Mouse (Mus musculus) forebrain, embryonic 12.5 days (tissue): ENCODE data around the gene Nacc2. TPM values are rescaled to one million over a fixed set of nuclear protein-coding genes. Genes with fewer than 3 reads are reported as not detected.
A peak's percentile ranks its signal among the peaks of the same experiment; 100 is the strongest.

Experiments
- ATAC-seq: fragments of 200-750 bp; cut with Nextera tagmentation; 2 replicates; pipeline ENCODE4 v1.8.0; 2017; ENCODE audit warnings: moderate TSS enrichment; ENCODE audit not compliant: low FRiP score
- H3K27ac ChIP-seq: fragments of 300-500 bp; sonication (generic); 2 replicates; pipeline ENCODE4 v1.5.1; 2016; ENCODE audit warnings: mild to moderate bottlenecking
- H3K27me3 ChIP-seq: fragments of 300-500 bp; sonication (generic); 2 replicates; pipeline ENCODE4 v1.6.1; 2016; ENCODE audit warnings: mild to moderate bottlenecking
- H3K36me3 ChIP-seq: fragments of 300-500 bp; sonication (generic); replicated peaks from 2 replicates; pipeline ENCODE4 v1.6.1; 2016; ENCODE audit warnings: mild to moderate bottlenecking
- H3K4me1 ChIP-seq: fragments of 300-500 bp; sonication (generic); 2 replicates; pipeline ENCODE4 v1.6.1; 2016
- H3K4me2 ChIP-seq: fragments of 300-500 bp; sonication (generic); 2 replicates; pipeline ENCODE4 v1.6.1; 2016; ENCODE audit warnings: mild to moderate bottlenecking, moderate library complexity
- H3K4me3 ChIP-seq: fragments of 300-500 bp; sonication (generic); replicated peaks from 2 replicates; pipeline ENCODE4 v1.5.1; 2016; ENCODE audit warnings: mild to moderate bottlenecking
- H3K9ac ChIP-seq: fragments of 300-500 bp; sonication (generic); 2 replicates; pipeline ENCODE4 v1.6.1; 2016; ENCODE audit warnings: mild to moderate bottlenecking
- H3K9me3 ChIP-seq: fragments of 300-500 bp; sonication (generic); 2 replicates; pipeline ENCODE4 v1.6.1; 2016
- WGBS: fragments of 180-500 bp; shearing (Covaris S2); methylation state at CpG from one replicate; pipeline ENCODE4 v1.1.7; 2016; 5-methylcytosine and 5-hydroxymethylcytosine counted together
- polyA plus RNA-seq: library from polyadenylated mRNA; unstranded; fragments of >200 nt; fragmentation: Nextera tagmentation; extraction: Ambion mirVana; gene quantifications from 2 replicates; pipeline ENCODE4 v1.2.1, GENCODE M21; 2016

Gene Nacc2
- polyA plus RNA-seq, 1 experiment from 2014 or later, result 8.4 TPM

DNA sequence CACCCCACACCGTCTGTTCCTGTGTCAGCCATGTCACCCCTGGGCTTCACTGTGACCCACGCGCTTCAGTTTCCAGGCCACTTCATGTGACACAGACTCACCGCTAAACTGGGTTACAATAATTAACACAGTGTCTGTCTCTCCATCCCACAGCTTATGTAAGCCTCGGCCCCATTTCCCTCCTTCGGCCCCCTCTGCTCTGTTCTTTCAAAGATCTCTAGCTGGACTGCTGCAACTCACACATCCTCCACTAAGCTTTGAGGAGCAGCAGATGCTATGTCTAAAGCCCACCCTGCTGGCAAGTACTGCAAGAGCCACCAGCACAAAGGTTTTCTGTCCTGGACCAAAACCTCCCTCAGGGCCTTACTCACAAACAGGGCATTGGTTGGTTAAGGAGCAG, 7.8 kb downstream of the Nacc2 start:
- H3K27ac ChIP-seq, result no peak overlapping the region
- no peaks in the 10 kb centered on the region for H3K9me3 ChIP-seq
- no peak overlapping the region for H3K4me3 ChIP-seq
- H3K4me1 ChIP-seq, result peaks cover 3% of the 10 kb centered on the region; the same call in 1 of the 2 replicates
- H3K9ac ChIP-seq, result no peak overlapping the region
- H3K27me3 ChIP-seq, result peaks cover 40% of the 10 kb centered on the region
- no peak overlapping the region for H3K4me2 ChIP-seq
- no peak for ATAC-seq
- no peaks in the 10 kb centered on the region for H3K36me3 ChIP-seq
- WGBS, result 79% methylated on average over 6 of the region's 6 CpGs

DNA sequence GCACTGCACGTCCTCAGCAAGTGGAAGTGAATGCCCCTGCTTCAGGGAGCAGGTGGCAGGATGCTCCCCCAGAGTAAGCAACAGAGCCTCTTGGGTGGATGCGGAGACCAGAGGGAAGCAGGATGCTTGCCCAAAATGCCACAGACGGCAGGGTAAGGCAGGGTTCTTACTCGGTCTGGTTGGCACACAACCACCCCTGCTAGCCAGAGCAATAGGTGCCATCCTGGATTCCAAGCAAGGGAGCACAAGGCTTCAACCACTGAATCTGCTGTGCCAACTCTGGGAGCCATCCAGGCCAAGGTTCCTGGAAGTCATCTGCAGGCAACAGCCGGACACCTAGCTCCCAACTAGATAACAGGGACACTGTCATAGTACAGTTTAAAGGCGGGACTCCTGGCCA, 14.8 kb downstream of the Nacc2 start:
- no peak for ATAC-seq
- no peak overlapping the region for H3K9ac ChIP-seq
- no peak overlapping the region for H3K4me2 ChIP-seq
- no peaks in the 10 kb centered on the region for H3K9me3 ChIP-seq
- H3K36me3 ChIP-seq, result no peaks in the 10 kb centered on the region
- no peak overlapping the region for H3K27ac ChIP-seq
- WGBS, result 82% methylated on average over 6 of the region's 6 CpGs
- H3K27me3 ChIP-seq, result 0 out of 2 replicates have a peak, but pooled peaks cover 6% of the 10 kb centered on the region
- H3K4me3 ChIP-seq, result no peak overlapping the region
- H3K4me1 ChIP-seq, result no peaks in the 10 kb centered on the region

DNA sequence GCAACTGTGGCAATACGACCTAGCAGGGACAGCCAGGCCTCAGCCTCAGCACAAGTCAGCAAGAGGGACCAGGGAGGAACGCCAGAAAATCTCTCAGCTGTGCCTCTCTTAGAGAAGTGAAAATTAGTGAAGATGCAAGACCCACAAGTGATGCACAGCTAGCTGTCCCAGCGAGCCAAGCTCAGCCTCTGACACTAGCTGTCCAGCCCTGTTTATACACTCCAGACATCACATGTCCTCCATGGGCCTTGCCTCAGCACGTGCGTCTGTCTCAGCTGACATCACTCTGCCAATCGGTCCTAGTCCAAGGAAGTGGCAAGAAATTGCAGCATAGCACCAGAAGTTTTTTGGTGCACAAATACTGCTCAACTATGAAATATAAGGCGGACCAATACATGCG, 16.0 kb downstream of the Nacc2 start:
- H3K4me2 ChIP-seq, result no peak overlapping the region
- no peak overlapping the region for H3K4me3 ChIP-seq
- no peaks in the 10 kb centered on the region for H3K9me3 ChIP-seq
- H3K9ac ChIP-seq, result no peak overlapping the region
- no peaks in the 10 kb centered on the region for H3K27me3 ChIP-seq
- no peaks in the 10 kb centered on the region for H3K4me1 ChIP-seq
- H3K36me3 ChIP-seq, result no peaks in the 10 kb centered on the region
- WGBS, result 86% methylated on average over 8 of the region's 8 CpGs
- H3K27ac ChIP-seq, result no peak overlapping the region
- ATAC-seq, result no peak

DNA sequence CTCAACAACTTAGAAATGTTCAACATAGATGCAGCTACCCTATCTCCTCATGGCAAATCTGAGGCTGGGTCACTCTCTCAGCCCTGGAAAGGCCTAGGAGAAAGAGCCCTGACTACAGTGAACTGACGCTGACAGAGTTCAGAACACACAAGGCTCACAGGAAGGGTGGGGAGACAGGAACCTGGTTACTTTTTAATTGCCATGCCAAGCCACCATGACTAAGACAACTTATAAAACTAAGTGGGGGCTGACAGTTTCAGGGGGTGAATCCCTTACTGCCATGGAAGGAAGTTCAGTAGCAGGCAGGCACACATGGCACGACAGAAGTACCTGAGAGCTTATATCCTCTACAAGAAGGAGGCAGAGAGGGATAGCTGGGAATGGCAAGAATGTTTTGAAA, 16.8 kb downstream of the Nacc2 start:
- WGBS, result 92% methylated on average over 2 of the region's 2 CpGs
- no peak overlapping the region for H3K27ac ChIP-seq

DNA sequence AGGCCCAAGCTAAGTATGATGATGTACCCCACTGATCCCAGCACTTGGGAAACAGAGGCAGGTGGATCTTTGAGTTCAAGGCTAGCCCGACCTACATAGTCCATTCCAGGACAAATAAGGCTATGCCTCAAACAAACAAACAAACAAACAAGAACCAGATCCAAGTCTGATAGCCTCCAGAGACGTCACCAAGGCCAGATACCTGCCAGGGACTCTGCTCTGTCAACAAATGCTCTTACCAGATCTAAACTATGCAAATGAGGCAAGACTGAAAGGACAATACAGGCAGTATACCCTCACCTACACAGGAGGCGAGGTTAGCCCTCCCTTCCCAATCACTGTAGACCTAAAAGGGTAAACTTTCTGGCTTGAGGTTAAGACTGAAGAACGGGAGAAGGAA, 22.7 kb downstream of the Nacc2 start:
- Histone ChIP-seq H3K27ac (no peak overlapping the region), H3K4me3 (no peak overlapping the region), H3K4me1 (peaks cover 6% of the 10 kb centered on the region), H3K4me2 (no peak overlapping the region), H3K27me3 (no peaks in the 10 kb centered on the region), H3K9me3 (no peaks in the 10 kb centered on the region), H3K9ac (no peak overlapping the region), H3K36me3 (no peaks in the 10 kb centered on the region)
- ATAC-seq, result no peak
- WGBS, result 78% methylated on average over 4 of the region's 4 CpGs

More for the DNA sequence above, 16.8 kb downstream of the Nacc2 start:
- Histone ChIP-seq H3K36me3 (no peaks in the 10 kb centered on the region), H3K4me1 (no peaks in the 10 kb centered on the region), H3K9me3 (no peaks in the 10 kb centered on the region), H3K9ac (no peak overlapping the region), H3K4me3 (no peak overlapping the region), H3K4me2 (no peak overlapping the region), H3K27me3 (no peaks in the 10 kb centered on the region)
- no peak for ATAC-seq

DNA sequence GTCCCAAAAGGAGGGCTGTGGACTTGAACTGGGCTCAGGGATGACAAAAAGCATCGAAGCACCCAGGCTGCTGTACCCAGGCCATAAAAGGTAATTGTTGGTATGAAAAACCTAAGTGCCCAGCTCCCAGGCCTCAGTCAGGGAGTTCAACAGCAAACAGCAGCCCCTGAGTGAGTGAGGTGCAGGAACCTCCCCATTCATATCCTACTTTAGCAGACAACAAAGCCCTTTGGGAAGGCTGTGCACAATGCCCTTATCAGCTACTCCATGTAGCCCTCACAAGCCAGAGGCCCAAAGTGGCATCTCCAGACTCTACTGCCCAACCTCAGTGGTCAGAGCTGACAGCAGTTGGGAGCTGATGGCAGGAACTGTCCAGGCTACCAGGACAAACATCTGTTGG, 23.2 kb downstream of the Nacc2 start:
- Histone ChIP-seq H3K27ac (no peak overlapping the region), H3K4me2 (no peak overlapping the region), H3K9ac (no peak overlapping the region), H3K36me3 (no peaks in the 10 kb centered on the region), H3K9me3 (no peaks in the 10 kb centered on the region), H3K4me1 (peaks cover 6% of the 10 kb centered on the region), H3K27me3 (no peaks in the 10 kb centered on the region), H3K4me3 (no peak overlapping the region)
- no peak for ATAC-seq
- 96% methylated on average over 1 of the region's 1 CpGs for WGBS

DNA sequence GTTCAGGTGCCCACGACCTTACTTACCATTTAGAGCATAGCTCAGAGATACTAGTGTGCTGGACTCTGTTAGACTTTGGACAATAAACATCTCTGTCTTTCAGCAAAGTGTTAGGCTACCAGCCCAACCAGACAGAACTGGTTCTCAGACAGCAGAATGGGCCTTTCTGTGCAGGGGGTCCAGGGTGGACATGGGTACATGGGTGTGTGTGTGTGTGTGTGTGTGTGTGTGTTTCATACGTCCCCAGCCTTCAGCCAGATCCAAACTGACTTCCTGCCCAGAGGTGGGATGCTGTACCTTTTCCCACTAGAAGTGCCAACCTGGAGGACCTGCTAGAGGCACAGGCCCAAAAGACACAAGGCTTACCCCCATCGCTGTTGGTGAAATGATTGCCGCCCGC, 23.8 kb downstream of the Nacc2 start:
- H3K36me3 ChIP-seq, result no peaks in the 10 kb centered on the region
- H3K27me3 ChIP-seq, result no peaks in the 10 kb centered on the region
- no peak overlapping the region for H3K27ac ChIP-seq
- H3K4me1 ChIP-seq, result peaks cover 6% of the 10 kb centered on the region
- no peaks in the 10 kb centered on the region for H3K9me3 ChIP-seq
- H3K9ac ChIP-seq, result no peak overlapping the region
- H3K4me2 ChIP-seq, result no peak overlapping the region
- no peak overlapping the region for H3K4me3 ChIP-seq
- 91% methylated on average over 5 of the region's 5 CpGs for WGBS
- no peak for ATAC-seq

DNA sequence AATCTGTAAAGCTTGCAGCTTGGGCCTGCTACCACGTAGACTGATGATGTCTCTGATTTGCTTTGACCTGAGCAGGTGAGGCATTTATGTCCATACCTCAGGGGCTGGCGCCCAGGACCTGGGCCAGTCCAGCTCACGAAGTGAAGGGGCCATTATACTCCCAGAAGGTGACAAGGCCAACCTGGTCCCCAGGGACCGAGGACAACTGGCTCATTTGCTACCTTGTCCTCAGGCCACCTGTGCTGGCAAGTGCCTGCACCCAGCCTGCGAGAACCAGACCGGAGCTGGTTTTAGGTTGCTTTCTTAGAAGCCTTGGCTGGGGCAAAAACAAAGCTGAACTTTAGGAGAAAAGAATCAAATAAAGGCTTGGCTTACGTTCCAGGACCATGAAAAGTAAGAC, 29.1 kb downstream of the Nacc2 start:
- peaks cover 29% of the 10 kb centered on the region for H3K4me1 ChIP-seq
- H3K27ac ChIP-seq, result no peak overlapping the region
- peaks cover 6% of the 10 kb centered on the region for H3K36me3 ChIP-seq
- ATAC-seq, result no peak
- H3K4me3 ChIP-seq, result no peak overlapping the region
- WGBS, result 84% methylated on average over 7 of the region's 7 CpGs
- H3K27me3 ChIP-seq, result peaks cover 18% of the 10 kb centered on the region
- H3K9ac ChIP-seq, result no peak overlapping the region
- H3K4me2 ChIP-seq, result no peak overlapping the region
- no peaks in the 10 kb centered on the region for H3K9me3 ChIP-seq

DNA sequence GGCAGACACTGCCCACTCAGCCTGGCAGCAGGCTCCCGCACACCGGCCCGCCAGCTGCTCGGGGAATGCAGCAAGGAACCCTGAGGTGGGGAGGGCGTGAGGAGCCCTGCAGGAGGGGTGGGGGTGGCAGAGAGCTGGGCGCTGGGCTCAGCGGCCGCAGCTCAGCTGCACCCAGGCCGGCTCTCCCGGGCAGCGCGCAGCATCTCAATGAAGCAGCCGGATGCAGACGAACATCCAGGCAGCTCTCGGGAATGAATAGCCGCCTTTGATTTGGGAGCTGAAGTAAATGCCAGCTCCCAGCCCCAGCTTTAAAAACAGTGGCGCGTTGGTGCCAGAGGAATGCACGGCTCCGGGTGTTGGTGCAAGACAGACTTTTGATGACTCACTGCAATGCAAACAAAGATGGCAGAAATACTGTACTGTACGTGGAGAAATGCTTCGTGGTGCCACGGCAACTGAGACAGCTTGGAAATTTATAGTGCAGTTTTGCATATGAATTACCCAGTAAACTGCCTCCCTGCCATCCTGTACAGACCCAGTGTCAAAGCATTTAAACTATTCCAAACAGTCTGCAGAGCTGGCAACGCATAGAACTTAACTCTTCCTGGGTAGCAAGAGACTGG, 31.1 kb downstream of the Nacc2 start:
- peak; percentile 87 for ATAC-seq
- Histone ChIP-seq H3K27me3 (peaks cover 18% of the 10 kb centered on the region), H3K4me2 (peak overlapping the region; percentile 96), H3K9me3 (no peaks in the 10 kb centered on the region), H3K36me3 (peaks cover 6% of the 10 kb centered on the region), H3K4me1 (peaks cover 23% of the 10 kb centered on the region), H3K4me3 (peak overlapping the region; percentile 77), H3K9ac (peak overlapping the region; percentile 86), H3K27ac (peak overlapping the region; percentile 84)
- under 1% methylated on average over 24 of the region's 24 CpGs for WGBS

DNA sequence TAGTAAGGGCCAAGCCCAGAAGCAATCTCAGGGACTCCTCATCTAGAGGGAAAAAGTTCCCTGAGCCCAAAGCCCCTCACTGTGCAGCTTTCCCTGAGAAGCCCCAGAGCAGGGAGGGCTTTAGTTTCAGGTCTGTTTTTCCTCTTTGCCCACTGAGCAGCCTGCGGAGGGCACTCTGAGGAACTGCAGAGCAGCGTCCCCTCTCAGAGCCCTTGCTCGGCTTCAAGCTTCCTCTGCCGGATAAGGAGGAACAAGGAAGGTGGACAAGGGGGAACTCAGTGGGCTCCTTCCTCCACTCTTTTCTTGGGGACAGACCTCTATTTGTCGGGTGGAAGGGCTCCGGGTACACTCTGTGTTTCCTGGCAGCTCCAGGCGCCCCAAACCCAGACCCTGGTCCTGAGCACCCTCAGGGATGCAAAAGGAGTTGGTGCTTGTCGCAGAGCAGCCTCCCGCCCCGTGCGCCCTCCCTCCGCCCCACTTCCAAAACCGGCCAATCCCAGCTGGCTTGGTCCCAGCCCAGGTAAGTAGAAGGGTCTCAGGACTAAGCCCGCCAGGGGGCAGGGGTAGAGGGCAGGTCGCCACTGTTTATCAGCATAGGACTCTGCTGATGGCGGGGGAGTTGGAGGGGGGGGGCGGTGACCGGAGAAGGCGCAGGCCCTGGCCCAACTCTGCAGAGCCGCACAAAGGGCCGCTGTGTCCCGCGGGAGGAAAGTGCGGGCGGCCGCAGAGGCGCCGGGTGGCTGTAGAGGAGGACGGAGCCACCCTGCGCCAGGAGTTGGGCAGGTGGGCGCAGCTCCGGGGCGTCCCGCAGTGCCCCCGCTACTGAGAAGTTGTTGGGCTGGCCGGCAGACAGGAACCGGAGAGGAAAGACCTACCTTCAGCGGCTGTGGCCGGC, 31.9 kb downstream of the Nacc2 start:
- peak overlapping the region; percentile 86 for H3K9ac ChIP-seq
- H3K4me2 ChIP-seq, result peak overlapping the region; percentile 96
- peaks cover 6% of the 10 kb centered on the region for H3K36me3 ChIP-seq
- ATAC-seq, result peak; percentile 67
- under 1% methylated on average over 39 of the region's 39 CpGs for WGBS
- peaks cover 18% of the 10 kb centered on the region for H3K27me3 ChIP-seq
- H3K4me1 ChIP-seq, result peaks cover 23% of the 10 kb centered on the region
- H3K4me3 ChIP-seq, result peak overlapping the region; percentile 77
- H3K27ac ChIP-seq, result peak overlapping the region; percentile 84
- no peaks in the 10 kb centered on the region for H3K9me3 ChIP-seq

DNA sequence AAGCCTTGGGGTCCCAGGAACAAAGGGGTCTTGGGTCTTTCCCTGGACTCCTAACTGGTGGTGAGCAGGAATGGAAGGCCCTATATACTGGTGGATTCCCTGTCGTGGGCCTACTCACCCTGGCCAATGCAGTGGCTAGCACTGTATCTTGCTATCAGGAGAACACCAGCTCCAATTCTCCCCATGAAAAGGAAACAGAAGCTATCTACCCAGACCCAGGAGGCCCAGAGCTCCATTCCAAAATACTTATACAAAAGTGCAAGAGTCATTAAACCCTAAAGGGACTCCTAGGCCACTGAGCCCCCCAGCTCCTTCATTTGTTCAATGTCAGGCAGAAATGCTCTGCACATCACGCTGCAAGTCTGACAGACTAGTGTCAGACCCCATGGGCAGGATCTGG, 34.0 kb downstream of the Nacc2 start:
- H3K4me3 ChIP-seq, result no peak overlapping the region
- no peak overlapping the region for H3K4me2 ChIP-seq
- H3K36me3 ChIP-seq, result peaks cover 6% of the 10 kb centered on the region
- ATAC-seq, result no peak
- peaks cover 18% of the 10 kb centered on the region for H3K27me3 ChIP-seq
- H3K9me3 ChIP-seq, result no peaks in the 10 kb centered on the region
- H3K27ac ChIP-seq, result no peak overlapping the region
- no peak overlapping the region for H3K9ac ChIP-seq
- peaks cover 23% of the 10 kb centered on the region for H3K4me1 ChIP-seq
- 85% methylated on average over 2 of the region's 2 CpGs for WGBS

DNA sequence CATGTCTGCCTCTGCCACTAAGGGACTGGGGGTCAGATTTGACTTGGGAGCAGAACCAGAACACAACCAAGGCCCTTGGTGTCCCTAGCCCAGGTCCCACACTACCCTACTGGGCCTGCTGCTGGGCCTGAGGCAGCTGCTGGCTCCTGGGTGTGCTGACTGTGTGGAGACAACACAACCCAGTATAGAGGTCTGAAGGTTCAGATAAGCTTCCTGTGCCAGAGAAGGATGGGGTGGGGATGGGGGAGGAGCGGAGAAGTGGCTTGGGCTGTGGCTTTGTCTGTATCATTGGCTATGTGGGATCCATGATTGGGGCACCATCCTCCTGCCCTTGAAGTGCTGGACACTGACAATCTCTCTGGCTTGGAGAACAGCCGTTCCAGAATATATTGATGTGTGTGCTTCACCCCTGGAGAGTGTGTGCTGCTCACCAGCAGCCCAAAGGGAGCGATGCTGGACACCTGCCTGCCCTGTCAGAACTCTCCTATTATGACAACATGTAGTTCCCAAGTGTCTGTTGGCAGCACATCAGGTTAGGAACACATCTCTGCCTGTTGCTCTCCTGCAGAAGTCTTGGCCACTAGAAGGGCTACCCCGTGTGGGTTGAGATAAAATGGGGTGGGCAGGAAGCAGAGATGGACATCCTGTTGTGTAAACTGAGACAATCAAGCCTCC, 36.0 kb downstream of the Nacc2 start:
- no peaks in the 10 kb centered on the region for H3K9me3 ChIP-seq
- H3K4me1 ChIP-seq, result peaks cover 13% of the 10 kb centered on the region
- H3K4me3 ChIP-seq, result no peak overlapping the region
- no peak overlapping the region for H3K27ac ChIP-seq
- peaks cover 4% of the 10 kb centered on the region; the same call in 1 of the 2 replicates for H3K27me3 ChIP-seq
- 90% methylated on average over 4 of the region's 4 CpGs for WGBS
- H3K4me2 ChIP-seq, result no peak overlapping the region
- no peak for ATAC-seq
- peaks cover 6% of the 10 kb centered on the region for H3K36me3 ChIP-seq
- H3K9ac ChIP-seq, result no peak overlapping the region
